Mouse (Mus musculus) skeletal muscle tissue, adult 2 months (tissue): Measurements from ENCODE around the gene Pde1b.

ENCODE experiments used
- DNase-seq: peaks from one replicate; pipeline ENCODE4 v3.0.0-alpha.2; 2012; ENCODE audit warnings: low read depth, low spot score

The Pde1b gene

DNA sequence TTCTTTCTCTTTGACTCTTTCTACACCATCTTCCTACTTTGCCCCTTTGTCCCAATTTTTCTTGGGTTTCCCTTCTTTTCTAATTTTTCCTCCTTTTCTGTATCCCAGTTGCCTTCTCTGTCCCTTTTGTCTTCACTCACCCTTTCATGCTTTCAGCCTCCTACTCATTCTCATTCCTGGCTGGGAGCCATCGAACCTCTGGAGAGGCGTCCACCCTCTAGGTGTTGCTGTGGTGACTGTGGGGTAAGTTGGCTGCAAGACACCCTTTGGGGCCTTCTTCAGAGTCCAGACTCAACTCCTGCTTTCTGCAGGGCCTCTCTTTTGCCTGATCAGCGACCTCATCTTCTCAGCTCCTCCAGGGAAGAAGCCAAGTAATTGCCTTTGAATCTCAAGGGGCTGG is 6.5 kb downstream of the Pde1b start:
- DNase-seq = no peak

DNA sequence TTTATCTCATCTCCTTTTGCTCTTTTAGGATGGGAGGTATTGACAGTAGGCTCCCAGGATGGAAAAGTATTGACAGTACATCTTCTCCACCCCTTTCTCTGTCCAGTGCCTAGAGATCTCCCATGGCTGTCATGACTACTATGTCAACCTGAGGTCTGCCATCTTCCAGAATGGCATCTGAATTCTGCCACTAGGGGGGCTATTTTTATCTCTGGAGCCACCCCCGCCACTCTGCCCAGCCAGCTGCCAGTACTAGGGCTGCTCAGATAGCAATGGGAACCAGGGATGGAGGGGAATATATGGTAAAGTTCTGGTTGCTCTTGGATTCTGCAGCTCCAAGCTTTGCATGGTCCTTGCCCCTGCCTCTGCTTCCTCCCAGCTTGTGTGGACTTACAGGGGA is 8.8 kb downstream of the Pde1b start:
- DNase-seq = no peak

DNA sequence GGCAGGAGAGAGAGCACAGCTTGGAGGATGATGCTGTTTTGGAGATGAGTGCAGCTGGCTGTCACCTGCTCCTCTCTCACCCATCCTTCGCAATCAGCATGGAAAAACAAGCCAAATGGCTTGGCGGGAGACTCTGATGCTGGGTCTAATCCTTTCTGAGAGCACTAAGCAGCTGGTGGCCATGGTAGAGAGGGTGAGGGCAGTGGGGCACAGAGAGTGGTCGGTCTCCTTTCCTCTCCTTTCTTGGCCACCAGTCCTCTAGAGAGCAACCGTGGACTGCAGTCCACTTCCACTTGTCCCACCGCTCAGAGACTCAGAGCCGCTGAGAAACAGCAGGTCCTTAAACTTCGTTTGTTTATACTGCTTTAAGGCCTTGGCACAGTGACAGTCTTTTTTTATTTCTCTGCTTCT is 10.8 kb downstream of the Pde1b start:
- DNase-seq = no peak

DNA sequence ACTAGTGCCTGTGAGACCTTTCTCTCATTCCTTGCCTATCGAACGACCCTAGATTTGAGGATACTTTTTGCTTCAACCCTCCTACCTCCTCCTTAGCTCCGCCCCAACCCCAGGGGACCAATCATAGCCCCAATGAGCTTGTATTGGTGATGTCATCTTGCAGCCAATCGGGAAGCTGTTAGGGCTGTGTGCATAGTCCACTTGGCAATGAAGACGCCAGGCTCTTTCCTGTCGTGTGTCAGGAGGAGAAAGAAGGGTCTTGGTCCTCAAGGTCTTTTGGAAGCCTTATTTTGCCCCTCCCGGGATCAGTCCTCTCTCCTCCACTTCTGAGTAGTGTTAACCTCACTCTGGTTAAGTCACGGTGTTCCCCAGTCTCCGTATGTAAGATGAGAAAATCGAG is 11.3 kb downstream of the Pde1b start:
- DNase-seq = peak; percentile 54

DNA sequence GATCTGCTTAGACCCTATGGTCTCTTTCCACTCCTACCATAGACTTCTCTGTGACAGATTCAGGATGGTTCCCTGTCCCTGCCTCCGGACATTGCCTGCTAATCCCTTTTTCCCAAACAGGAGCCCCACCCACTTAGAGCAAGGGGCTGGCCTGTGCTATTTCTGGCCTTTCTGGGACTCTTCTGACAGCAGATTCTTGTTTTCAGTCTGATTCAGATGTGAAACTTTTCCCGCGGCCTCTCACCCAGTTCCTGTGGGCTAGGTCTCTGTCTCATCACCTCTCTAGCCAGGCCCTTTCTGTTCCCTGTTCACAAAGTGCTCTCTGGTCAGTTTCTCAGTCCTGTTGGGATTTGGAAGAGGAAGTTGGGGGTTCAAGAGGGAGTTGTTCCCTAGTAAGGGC is 12.1 kb downstream of the Pde1b start:
- DNase-seq = no peak

DNA sequence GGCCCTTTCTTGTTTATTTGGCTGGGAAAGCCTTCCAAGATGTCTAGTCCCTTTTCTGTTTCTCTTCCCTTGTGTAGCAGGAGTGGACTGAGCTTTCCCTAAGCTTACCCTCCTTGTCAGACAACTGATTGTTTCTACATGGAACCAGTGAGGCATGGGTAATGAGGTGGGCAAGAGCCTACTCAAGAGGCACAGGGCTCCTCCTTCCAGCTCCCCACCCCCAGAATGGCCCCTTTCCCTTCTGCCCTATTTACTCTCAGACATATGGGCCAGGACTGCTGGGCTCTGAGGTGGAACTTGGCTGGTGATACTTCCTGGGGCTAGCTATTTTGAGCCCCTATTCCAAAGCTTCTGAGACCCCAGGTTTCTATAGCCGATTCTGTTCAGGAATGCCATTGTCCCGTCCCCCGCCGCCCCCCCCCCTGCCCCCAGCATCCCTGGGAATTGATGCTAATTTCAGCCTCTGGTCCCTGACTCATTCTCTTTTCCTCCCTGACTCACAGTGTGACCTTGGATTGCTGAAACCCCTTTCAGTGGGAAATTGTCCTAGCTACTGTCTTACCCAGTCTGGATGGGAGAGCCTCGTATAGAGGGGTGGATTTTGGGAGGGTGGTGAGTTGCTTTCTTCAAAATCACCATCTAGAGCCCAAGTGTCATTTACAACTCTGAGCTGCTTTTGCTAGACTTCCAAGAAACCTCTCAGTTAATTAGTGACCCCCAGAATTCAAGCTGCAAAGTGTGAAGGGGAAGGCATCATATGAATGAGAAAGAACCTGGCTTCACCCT is 16.0 kb downstream of the Pde1b start:
- DNase-seq = no peak

DNA sequence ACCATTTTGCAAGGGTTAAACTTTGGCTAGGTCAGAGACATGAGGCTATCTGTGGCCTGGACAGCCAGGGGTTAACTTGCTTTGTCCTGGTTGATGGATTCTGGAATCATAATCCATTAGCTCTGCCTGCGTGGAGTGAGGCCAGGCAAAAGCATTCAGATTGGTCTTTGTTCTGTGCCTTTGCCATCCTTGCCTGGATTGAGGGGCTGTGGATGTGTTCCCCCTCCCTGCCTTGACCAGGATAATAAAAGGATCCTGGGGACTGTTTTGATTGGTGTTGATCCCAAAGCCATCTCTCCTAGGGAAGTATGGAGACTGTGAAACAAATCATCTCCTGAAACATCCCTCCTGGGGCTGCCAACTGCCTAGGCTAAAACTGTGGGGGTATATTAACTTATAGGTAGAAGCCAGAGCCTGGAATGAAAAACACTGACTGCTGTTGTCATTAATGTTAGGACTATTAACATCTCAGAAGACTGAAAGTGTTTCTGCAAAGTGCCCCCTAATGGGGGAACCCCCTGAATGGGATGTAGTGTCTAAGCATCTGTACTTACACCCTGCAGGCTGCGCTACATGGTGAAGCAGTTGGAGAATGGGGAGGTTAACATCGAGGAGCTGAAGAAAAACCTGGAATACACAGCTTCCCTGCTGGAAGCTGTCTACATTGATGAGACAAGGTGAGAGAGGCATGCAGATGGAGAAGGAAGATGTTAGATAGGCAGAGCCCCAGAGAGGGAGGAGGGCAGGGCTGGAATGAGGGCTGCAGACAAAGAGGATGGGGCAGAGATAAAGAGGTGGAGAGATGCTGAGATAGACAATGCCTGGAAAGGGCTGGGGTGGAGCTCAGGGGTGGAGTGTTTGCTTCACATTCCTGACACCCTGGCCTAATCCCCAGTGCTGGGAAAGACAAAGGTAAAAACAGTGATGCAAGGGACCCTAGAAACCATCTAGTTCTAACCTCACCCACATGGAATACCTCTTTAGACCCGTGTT is 16.8 kb downstream of the Pde1b start:
- DNase-seq = no peak

DNA sequence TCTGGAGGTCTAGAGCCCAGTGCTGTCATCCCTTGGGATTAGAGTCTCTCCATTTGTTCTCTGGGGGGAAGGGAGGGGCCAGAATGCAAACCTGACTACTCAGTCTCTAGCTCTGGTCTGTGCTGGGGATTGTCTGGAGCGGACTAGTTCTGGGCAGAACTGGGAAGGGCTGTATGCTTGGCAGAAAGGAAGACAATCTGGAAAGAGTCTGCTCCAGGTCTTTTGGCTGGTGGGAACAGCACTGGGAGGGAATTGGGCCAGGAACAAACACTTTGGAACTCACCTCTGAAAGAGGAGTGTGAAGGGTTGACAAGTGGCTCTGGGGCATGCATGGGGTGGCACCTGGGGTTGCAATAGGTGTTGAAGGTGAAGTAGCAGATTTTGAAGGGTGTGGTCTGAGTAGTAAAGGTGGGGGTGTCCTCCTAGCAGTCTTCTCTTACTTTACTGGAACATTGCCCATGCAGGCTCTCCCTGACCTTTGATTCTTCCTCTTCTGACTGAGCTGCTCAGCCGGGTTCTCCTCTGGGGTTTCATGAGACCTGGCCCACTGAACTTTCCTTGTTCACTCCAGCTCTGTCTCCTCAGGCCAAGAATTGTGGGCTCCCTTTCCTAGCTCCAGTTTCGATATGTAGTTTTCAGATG is 19.7 kb downstream of the Pde1b start:
- no peak for DNase-seq

DNA sequence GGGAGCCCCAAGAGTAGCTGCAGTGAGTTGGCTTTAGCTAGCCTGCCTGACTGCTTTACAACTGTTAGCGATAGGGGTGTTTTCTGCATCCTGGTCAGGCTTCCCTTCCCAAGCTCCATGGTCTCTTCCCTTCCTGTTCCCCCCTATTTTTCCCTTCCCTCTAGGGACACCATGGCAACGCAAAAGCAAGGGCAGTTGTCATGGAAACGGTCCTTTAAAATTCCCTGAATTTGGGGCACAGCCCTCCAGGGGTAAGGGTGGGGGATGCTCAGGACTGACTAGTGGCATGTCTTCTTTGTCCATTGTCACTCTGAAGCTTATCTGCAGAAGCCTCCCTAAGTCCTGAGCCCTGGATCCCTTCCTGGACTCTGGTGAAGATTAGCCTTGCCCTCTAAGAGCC is 20.3 kb downstream of the Pde1b start:
- no peak for DNase-seq

DNA sequence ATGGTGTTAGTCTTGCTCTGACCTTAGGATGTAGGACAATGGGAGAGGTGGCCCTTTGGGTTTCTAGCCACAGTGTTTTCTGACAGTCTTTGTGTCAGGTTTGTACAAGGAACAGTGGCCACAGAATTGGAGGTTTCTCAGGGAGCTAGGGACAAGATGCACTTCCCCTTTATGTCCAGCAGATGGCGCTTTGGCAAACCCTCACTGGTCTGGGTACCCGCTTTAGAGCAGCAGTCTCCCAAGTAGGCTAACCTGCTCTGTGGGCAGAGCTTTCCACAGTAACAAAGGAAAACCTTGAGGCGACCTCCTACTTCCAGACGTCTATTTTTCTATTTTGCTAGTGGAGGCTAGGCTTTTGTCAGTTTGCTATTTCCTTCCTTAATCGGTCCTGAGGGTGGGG is 27.5 kb downstream of the Pde1b start:
- DNase-seq = no peak

DNA sequence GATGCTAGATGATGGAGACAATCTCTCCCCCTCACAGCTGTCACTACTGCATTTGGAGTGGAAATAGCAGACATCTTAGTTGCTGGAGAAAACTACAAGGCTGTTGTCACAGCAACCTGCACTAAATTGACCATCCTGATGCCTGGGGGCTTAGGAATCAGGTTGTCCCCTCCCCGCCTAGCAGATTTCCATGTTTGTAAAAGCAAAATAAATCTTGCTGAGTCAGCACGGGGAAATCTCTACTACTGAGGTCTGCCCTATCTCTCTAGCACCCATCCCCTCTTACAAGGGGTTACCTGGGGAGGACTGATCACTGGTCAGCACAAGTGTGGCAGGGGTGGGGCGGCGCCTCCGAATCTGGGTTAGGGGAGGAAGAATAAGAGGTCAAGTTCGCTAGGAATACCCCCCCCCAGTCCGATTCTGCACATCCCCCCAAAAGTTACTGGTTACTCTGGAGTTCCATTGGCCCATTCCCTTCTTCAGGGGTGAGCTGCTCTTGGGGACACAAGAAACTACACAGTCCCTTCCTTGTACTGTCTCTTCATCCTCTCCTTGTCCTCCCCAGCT is 31.3 kb downstream of the Pde1b start:
- DNase-seq = no peak

DNA sequence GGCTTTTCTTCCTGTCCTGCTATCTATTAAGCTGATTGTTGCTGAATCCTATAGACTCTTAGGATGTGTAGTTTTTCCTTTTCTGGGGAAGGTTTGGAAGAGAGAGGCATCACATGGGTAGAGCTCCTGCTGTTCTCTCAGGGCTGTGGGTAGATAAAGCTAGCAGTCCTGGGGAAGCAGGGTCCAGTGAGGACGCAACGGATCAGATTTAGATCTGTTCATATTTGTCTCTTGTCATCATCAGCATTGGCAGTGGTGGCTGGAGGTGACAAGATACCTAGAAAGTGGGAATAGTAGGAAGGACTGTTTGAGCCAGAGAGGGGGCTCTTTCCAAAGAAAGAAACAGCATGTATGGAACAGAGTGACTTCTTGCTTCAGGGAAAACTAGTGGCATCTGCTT is 32.2 kb downstream of the Pde1b start:
- no peak for DNase-seq

DNA sequence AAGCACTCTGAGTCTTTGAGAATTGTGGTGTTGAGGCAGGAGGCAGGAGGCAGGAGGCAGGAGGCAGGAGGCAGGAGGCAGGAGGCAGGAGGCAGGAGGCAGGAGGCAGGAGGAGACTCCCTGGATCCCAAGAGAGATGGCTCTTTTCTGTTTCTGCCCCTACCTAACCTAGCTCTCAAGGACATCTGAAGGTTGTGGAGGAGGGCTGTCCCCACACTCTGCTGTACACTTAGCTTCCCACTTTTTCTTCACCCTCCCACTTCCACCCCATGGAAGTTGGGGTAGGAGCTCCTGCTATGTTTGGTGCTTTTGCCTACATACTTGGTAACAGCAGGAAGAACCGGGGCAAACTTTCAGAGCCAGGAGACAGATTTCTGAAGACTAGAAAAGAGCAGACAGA is 33.0 kb downstream of the Pde1b start:
- DNase-seq = no peak

DNA sequence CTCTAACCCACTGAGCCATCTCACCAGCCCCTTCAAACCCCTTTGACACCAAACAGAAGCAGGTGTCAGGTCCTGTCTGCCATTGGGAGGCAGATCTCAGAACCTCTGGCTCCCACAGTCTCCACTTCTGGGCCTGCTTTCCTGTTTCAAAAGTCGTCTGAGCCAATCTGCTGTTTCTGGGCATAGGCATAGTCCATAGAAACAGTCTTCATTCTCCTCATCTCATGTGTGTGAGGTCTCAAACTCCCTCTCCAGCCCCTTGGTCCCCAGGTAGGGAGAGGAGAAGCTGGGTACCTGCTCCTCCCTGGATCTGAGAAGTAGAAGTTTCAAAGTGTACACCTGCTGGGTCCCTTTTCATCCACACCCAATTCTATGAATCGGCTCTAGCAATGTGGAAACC is 33.6 kb downstream of the Pde1b start:
- DNase-seq = no peak

DNA sequence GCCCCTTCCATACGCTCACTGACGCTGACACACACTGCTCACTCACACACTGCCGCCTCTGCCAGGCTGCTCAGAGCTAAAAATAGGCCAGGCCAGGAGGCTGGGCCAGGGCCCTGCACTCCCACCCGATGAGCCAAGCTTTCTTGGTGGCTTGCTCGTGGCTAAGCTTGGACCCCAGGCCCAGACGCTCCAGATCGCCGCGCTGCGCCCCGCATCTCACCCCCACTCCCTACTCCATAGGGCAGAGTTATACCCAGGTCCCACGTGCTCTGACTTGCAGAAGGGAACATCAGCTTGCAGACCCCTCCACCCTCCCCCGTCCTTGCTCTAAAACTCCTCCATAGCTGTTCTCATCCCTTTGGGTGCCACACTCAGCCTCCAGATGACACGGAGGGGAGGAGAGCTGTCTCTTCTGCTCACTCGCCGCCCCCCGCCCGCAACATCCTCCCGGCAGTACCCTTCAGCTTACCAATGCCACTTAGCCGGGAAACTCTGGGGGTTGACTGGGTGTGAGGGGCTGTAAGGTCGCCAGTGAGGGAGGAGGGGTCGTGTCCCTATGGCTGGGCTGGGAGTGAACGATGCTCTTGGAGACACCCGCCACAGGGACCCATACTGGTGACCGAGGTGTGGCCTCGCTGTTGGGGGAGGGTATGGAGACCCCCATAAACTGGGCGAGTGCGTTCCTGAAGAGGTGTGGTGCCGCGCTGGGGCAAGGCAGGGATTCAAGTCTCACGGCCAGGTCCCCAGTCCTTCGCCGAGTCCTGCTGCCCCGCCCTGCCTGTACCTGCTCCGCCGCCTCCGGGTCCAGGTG is 34.4 kb downstream of the Pde1b start:
- DNase-seq = no peak

DNA sequence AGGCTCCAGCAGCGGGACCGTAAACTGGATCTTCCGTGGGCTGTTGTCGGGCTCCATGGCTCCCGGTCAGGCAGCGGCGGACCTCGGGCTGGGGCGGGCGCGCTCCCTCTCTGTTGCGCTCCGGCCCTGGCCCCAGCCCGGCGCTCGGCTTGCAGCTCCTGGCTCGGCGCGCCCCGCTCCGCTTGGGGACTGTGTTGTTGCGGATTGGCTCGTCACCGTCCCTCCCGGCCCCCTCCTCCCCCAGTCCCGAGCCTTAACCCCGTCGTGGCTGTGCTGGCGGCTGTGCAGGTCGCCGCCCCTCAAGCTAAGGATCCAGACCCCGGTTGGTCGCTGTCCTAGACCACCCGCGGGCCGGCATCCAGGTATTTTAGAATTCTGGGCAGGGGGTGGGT is 35.0 kb downstream of the Pde1b start, which contains the start of gene Ppp1r1a:
TSS of gene Ppp1r1a (minus strand) at position 182 of the 392 bp plus-strand sequence.
- peak; percentile 27 for DNase-seq

DNA sequence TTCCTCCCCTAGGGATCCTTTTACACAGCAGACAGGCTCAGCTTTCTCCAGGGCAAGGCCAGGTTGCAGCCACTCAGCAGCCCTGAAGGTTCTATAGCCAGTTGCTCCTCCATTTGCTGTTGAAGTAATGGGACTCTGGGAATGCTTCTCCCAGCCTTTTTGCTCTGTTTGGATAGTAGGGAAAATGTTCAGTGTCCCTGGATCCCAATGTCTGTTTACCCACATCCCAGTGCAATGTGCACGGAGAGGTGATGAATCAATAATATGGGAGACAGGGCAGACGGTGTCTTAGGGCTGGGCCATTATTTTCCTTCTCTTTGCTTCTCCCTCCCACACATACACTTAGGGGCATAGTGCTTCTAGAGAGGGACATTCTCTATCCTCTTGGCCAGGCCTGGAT is 36.4 kb downstream of the Pde1b start:
- DNase-seq = no peak

DNA sequence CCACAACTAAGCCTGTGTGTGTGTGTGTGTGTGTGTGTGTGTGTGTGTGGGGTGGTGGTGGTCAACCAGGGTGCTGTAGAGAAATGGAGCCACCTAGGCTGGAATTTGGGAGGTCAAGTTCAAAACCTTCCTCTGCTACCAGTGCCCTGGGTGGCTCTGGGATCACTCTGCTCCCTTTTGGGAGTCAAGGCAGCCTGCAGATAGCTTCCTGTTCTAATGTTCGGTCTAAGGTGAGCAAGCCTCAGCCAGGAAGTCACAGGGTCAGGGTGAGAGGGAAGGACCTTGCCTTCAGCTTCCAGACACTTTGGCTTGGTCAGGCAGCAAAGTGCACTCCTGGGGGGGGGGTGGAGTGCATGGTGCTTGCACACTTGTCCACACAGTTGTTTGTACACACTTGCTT is 37.8 kb downstream of the Pde1b start:
- no peak for DNase-seq

DNA sequence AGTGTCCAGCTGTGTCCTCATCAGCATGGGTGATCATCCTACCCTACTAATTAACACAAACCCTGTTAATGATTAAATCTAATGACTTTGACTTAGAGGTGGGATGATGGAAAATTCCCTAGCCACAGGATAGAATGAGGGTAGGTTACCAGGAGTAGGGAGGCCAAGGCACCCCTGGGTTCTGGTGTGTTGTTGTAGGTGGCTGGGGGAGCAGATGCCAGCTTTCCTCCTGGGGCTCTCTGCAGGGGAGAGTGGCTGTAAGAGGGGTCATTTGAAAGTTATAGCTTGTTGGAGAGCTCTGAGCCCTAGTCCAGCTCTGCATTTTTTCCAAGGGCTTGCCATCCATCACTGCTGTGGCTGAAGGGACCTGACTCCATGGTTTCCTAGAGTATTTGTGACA is 39.7 kb downstream of the Pde1b start:
- no peak for DNase-seq

DNA sequence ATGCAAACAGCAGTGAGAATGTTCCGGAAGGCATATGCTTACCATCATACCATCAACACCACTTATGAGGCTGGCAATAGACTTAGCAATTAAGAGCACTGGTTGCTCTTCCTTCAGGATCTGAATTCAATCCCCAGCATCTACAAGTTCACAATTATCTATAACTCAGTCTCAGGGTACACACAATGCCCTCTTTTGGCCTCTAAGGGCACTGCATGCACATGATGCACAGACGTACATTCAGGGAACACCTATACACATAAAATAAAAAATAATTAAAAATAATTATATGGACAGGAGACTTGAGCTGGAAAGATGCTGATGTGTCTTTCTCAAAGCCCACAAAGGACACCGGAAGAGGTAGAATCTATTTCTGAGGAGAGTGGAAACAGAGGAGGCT is 45.1 kb downstream of the Pde1b start:
- no peak for DNase-seq

DNA sequence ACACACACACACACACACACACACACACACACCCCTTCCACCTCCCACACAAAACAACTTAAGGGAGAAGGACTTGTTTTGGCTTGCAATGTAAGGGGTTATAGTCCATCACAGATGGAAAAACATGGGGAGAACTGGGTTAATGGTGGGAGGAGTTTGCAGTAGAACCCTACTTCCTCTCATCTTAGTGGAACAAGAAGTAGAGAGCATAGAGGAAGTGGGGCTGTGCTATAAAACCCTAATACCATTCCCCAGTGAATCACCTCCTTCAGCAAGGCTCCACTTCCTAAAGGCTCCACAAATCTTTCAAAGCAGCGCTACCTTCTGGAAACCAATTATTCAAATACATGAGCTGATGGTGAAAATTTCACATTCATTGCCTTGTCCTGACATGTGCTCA is 46.6 kb downstream of the Pde1b start:
- no peak for DNase-seq
